Mouse (Mus musculus) ES-Bruce4 (cell line): Measurements from ENCODE around the gene Sftpd.

Source experiments
- EP300 ChIP-seq: IDR thresholded peaks from 2 replicates; pipeline ENCODE4 v1.6.1; 2011; ENCODE audit warnings: low read depth, low read length; ENCODE audit not compliant: insufficient read depth
- POLR2A ChIP-seq: IDR thresholded peaks from one replicate; pipeline ENCODE4 v1.8.1; 2011; ENCODE audit warnings: low read length; ENCODE audit not compliant: insufficient read depth

- TF ChIP-seq EP300, result no peak
- TF ChIP-seq POLR2A, result no peak
These were observed 57.0 kb downstream of the Sftpd start for GRCm38 (mm10) chr14:41127997-41128396.
